Mouse (Mus musculus): Measurements from ENCODE around the gene Cmtm7. TPM values are rescaled to one million over a fixed set of nuclear protein-coding genes. Genes with fewer than 3 reads are reported as not detected.

The Cmtm7 gene
- total and polyA plus RNA-seq, 2 experiments from 2014 or later, result 89.6 to 145 TPM

DNA sequence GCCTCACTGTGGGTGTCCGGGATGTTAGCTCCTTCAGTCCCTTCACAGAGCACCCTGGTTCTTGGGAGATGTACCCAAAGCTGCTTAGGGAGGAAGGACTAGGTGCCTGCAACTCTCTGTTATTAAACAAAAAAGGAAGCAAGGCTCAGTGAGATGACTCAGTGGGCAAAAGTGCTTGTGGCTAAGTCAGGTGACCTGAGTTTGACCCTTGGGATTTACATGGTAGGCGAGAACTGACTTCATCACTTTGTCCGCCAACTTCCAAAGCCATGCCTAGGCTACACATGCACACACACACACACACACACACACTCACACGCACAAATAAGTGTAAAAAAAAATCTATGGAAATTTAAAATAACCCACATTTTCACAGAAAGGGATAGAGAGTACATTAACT, 30.3 kb upstream of the Cmtm7 start:
- H3K4me2 ChIP-seq (ENCODE audit: low read depth, low read length), result no peak overlapping the region
- peaks cover 6% of the 10 kb centered on the region; the same call in 1 of the 2 replicates for H3K4me1 ChIP-seq (ENCODE audit: control insufficient read depth, insufficient read depth)
- H3K36me3 ChIP-seq (replicated peaks; ENCODE audit: control insufficient read depth, insufficient read depth, low read length), result no peaks in the 10 kb centered on the region
- TF ChIP-seq CTCF (IDR thresholded peaks at IDR 0.05; ENCODE audit: low read depth) (no peak), EP300 (IDR thresholded peaks at IDR 0.05; ENCODE audit: low read depth) (no peak)
- no peak for ATAC-seq (ENCODE audit: insufficient read depth, low read depth)
- no peak overlapping the region for H3K4me3 ChIP-seq (ENCODE audit: low read depth, low read length)
- H3K9ac ChIP-seq (replicated peaks; ENCODE audit: low read depth, low read length), result no peak overlapping the region
- no peak overlapping the region for H3K27ac ChIP-seq (ENCODE audit: low read depth)
- no peaks in the 10 kb centered on the region for H3K9me3 ChIP-seq (replicated peaks; ENCODE audit: control insufficient read depth, low read length)
- H3K27me3 ChIP-seq (ENCODE audit: control insufficient read depth, insufficient read depth, low read length), result no peaks in the 10 kb centered on the region
- WGBS, result 72% methylated on average over 4 of the region's 4 CpGs
- DNase-seq (ENCODE audit: low spot score), result no peak

DNA sequence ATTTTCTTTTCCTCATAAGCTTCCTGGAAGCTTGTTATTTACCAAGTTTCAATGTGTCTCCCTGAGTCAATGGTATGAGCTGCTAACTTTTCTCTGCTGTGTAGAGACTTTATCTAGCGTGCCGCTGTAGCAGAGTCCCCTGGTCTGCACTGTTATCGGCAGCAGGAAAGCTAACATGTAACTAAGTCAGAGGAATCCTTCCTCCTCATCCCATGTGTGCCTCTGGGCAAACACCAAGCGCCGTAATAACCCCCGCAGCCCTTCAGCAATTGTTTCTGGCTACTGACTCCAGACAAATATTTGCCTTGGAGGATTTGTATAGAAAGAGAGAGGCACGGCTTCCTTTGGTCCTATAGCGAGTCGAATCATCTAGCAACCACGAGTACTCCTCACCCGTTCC, 29.2 kb upstream of the Cmtm7 start:
- TF ChIP-seq CTCF (IDR thresholded peaks at IDR 0.05; ENCODE audit: low read depth), result no peak
- no peak for TF ChIP-seq EP300 (IDR thresholded peaks at IDR 0.05; ENCODE audit: low read depth)

DNA sequence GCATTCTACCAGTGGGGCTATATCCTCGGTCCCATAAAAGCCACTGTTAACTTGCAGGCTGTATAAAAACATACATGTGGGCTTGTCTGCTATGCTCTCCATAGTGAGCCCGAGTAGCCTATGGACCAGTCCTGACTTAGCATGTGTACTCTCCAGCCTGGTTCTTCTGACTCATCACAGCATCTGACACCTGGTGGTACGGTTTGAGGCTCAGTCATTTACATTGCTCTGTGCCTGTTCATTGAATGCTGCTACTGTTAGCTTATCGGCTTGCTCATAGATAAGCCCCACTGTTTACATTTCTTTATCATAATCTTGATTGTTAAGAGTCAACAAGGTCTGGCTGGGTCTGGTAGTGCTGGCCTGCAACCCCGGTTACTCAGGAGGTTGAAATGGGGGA, 27.0 kb upstream of the Cmtm7 start:
- no peak overlapping the region for H3K9ac ChIP-seq (replicated peaks; ENCODE audit: low read depth, low read length)
- no peaks in the 10 kb centered on the region for H3K36me3 ChIP-seq (replicated peaks; ENCODE audit: control insufficient read depth, insufficient read depth, low read length)
- no peak overlapping the region for H3K27ac ChIP-seq (ENCODE audit: low read depth)
- 52% methylated on average over 5 of the region's 5 CpGs for WGBS
- TF ChIP-seq CTCF (IDR thresholded peaks at IDR 0.05; ENCODE audit: low read depth), result no peak
- TF ChIP-seq EP300 (IDR thresholded peaks at IDR 0.05; ENCODE audit: low read depth), result no peak
- no peak overlapping the region for H3K4me3 ChIP-seq (ENCODE audit: low read depth, low read length)
- H3K4me2 ChIP-seq (ENCODE audit: low read depth, low read length), result no peak overlapping the region
- no peaks in the 10 kb centered on the region for H3K9me3 ChIP-seq (replicated peaks; ENCODE audit: control insufficient read depth, low read length)
- no peaks in the 10 kb centered on the region for H3K27me3 ChIP-seq (ENCODE audit: control insufficient read depth, insufficient read depth, low read length)
- peaks cover 18% of the 10 kb centered on the region for H3K4me1 ChIP-seq (ENCODE audit: control insufficient read depth, insufficient read depth)
- ATAC-seq (ENCODE audit: insufficient read depth, low read depth) (no peak), DNase-seq (ENCODE audit: low spot score) (no peak)

More for the DNA sequence above, 29.2 kb upstream of the Cmtm7 start:
- H3K4me2 ChIP-seq (ENCODE audit: low read depth, low read length), result no peak overlapping the region
- ATAC-seq (ENCODE audit: insufficient read depth, low read depth), result no peak
- H3K36me3 ChIP-seq (replicated peaks; ENCODE audit: control insufficient read depth, insufficient read depth, low read length), result no peaks in the 10 kb centered on the region
- 67% methylated on average over 11 of the region's 11 CpGs for WGBS
- H3K9me3 ChIP-seq (replicated peaks; ENCODE audit: control insufficient read depth, low read length), result no peaks in the 10 kb centered on the region
- H3K4me1 ChIP-seq (ENCODE audit: control insufficient read depth, insufficient read depth), result peaks cover 6% of the 10 kb centered on the region; the same call in 1 of the 2 replicates
- no peak for DNase-seq (ENCODE audit: low spot score)
- H3K9ac ChIP-seq (replicated peaks; ENCODE audit: low read depth, low read length), result no peak overlapping the region
- H3K27me3 ChIP-seq (ENCODE audit: control insufficient read depth, insufficient read depth, low read length), result no peaks in the 10 kb centered on the region
- no peak overlapping the region for H3K27ac ChIP-seq (ENCODE audit: low read depth)
- H3K4me3 ChIP-seq (ENCODE audit: low read depth, low read length), result no peak overlapping the region

DNA sequence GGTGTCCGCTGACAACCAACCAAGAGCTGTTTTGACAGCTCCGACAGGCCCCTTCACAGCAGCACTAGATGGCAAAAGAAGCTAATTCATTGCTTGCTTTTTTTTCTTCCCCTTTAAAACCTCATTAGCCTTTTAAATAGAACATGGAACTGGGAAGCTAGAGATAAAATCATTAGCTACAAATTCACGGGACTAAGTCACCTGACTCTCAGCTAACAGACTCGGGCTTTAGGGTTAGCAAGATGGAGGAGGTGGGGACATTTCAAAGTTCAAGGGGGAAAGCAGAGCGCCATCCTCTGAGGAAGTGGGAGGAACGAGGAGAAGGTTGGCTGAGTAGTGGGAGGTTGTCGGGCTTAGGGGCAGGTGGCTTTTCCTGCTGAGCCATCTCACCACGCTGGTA, 25.6 kb upstream of the Cmtm7 start:
- Histone ChIP-seq H3K9me3 (replicated peaks; ENCODE audit: control insufficient read depth, low read length) (no peaks in the 10 kb centered on the region), H3K27ac (ENCODE audit: low read depth) (no peak overlapping the region), H3K36me3 (replicated peaks; ENCODE audit: control insufficient read depth, insufficient read depth, low read length) (no peaks in the 10 kb centered on the region), H3K27me3 (ENCODE audit: control insufficient read depth, insufficient read depth, low read length) (no peaks in the 10 kb centered on the region), H3K4me3 (ENCODE audit: low read depth, low read length) (no peak overlapping the region), H3K9ac (replicated peaks; ENCODE audit: low read depth, low read length) (no peak overlapping the region), H3K4me2 (ENCODE audit: low read depth, low read length) (no peak overlapping the region), H3K4me1 (ENCODE audit: control insufficient read depth, insufficient read depth) (peaks cover 18% of the 10 kb centered on the region)
- no peak for ATAC-seq (ENCODE audit: insufficient read depth, low read depth)
- TF ChIP-seq CTCF (IDR thresholded peaks at IDR 0.05; ENCODE audit: low read depth), result no peak
- no peak for TF ChIP-seq EP300 (IDR thresholded peaks at IDR 0.05; ENCODE audit: low read depth)
- 40% methylated on average over 8 of the region's 8 CpGs for WGBS
- no peak for DNase-seq (ENCODE audit: low spot score)

DNA sequence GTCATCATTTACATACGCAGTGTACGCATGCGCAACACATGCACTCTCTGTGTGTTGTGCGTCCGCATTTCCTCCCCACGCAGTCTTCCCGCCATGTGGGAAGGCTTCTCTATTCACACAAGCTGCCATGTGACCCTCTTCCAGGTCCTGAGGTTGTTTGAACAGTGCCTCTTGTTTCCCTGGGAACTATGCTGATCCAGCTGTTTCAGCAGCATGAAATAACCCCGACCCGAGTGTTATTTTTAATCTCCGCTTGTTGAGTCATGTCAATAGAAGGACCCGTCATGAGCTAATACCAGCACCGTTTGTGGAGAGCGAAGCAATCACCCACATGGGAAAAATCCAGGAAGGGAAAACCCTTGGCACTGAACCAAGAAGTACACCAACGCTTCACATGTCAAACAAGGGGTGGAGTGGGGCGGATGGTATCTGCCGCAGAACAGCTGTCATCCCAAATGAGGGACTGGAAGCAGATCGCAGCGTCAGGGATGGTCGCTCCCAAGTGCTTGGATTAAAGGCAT, 23.6 kb upstream of the Cmtm7 start:
- no peak overlapping the region for H3K4me3 ChIP-seq (ENCODE audit: low read depth, low read length)
- ATAC-seq (ENCODE audit: insufficient read depth, low read depth) (peak; percentile 87), DNase-seq (ENCODE audit: low spot score) (peak; percentile 91)
- H3K9me3 ChIP-seq (replicated peaks; ENCODE audit: control insufficient read depth, low read length), result no peaks in the 10 kb centered on the region
- peak overlapping the region; percentile 30 for H3K4me2 ChIP-seq (ENCODE audit: low read depth, low read length)
- 21% methylated on average over 19 of the region's 19 CpGs for WGBS
- H3K9ac ChIP-seq (replicated peaks; ENCODE audit: low read depth, low read length), result no peak overlapping the region
- TF ChIP-seq CTCF (IDR thresholded peaks at IDR 0.05; ENCODE audit: low read depth), result no peak
- TF ChIP-seq EP300 (IDR thresholded peaks at IDR 0.05; ENCODE audit: low read depth), result peak; percentile 67; the same call in 1 of the 2 replicates
- H3K4me1 ChIP-seq (ENCODE audit: control insufficient read depth, insufficient read depth), result peaks cover 18% of the 10 kb centered on the region
- H3K27me3 ChIP-seq (ENCODE audit: control insufficient read depth, insufficient read depth, low read length), result no peaks in the 10 kb centered on the region
- H3K36me3 ChIP-seq (replicated peaks; ENCODE audit: control insufficient read depth, insufficient read depth, low read length), result no peaks in the 10 kb centered on the region
- no peak overlapping the region for H3K27ac ChIP-seq (ENCODE audit: low read depth)

DNA sequence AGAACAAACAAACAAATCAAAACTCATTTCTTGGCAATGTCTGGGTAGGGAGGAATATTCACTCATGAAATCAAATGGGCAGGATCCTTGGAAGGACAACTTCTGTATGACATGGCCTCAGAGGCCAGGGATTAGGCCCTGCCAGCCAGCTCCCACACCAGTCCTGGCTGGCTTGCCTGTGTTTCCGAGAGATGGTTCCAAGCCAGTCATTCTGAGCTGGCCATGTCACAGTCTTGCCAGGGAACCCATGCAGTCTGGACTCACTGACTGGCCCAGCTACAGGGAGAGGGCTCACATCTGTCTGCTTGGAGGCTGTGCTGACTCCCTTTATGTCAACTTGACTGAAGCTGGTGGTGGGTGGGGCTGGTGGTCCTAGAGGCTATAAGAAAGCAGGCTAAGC, 20.5 kb upstream of the Cmtm7 start:
- Histone ChIP-seq H3K27ac (ENCODE audit: low read depth) (no peak overlapping the region), H3K9ac (replicated peaks; ENCODE audit: low read depth, low read length) (no peak overlapping the region), H3K27me3 (ENCODE audit: control insufficient read depth, insufficient read depth, low read length) (no peaks in the 10 kb centered on the region), H3K36me3 (replicated peaks; ENCODE audit: control insufficient read depth, insufficient read depth, low read length) (no peaks in the 10 kb centered on the region), H3K4me1 (ENCODE audit: control insufficient read depth, insufficient read depth) (peaks cover 12% of the 10 kb centered on the region), H3K9me3 (replicated peaks; ENCODE audit: control insufficient read depth, low read length) (no peaks in the 10 kb centered on the region), H3K4me2 (ENCODE audit: low read depth, low read length) (no peak overlapping the region), H3K4me3 (ENCODE audit: low read depth, low read length) (no peak overlapping the region)
- 64% methylated on average over 1 of the region's 1 CpGs for WGBS
- TF ChIP-seq EP300 (IDR thresholded peaks at IDR 0.05; ENCODE audit: low read depth) (no peak), CTCF (IDR thresholded peaks at IDR 0.05; ENCODE audit: low read depth) (no peak)
- ATAC-seq (ENCODE audit: insufficient read depth, low read depth), result no peak
- no peak for DNase-seq (ENCODE audit: low spot score)

All from heart, postnatal 0 days (tissue).